Mouse (Mus musculus): ENCODE results near the gene Cc2d2b.

Cc2d2b gene

GRCm38 (mm10) chr19:40840303-40840702 is 91.8 kb downstream of the Cc2d2b start:
- no peak for DNase-seq

- DNase-seq = no peak
These were observed 92.5 kb downstream of the Cc2d2b start for GRCm38 (mm10) chr19:40841083-40841482.

DNA sequence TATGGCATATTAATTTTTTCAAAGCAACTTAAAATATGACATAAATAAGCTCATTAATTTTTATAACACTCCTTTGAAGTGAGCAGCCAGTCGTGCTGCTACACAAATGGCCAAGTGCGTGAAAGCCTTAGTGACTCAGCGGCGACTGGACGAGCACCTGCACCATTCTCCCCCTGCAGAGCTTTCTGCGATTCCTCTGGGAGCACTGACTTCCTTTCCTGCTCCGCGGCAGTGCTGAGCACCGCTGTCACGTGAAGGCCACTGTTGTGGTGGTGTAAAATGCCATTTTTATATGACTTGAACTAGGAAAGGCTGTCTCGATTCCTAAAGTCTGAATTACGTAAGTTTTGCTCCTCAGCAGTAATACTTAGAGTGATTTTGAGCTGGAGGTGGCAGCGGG is 93.0 kb downstream of the Cc2d2b start:
- DNase-seq = no peak

DNA sequence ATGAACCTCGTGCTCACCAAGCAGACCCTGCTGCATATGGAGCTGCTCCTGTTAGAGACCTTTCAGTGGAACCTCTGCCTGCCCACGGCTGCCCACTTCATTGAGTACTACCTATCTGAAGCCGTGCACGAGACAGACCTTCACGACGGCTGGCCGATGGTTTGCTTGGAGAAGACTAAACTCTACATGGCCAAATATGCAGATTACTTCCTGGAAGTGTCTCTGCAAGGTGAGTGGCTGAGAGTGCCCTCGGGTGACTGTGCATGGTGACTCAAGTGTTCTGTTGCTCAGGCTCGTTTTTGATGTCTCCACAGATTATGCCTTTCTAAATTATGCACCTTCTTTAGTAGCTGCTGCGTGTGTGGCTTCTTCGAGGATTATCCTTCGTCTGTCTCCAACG is 96.2 kb downstream of the Cc2d2b start:
- no peak for DNase-seq

- no peak for DNase-seq
These were observed 100.8 kb downstream of the Cc2d2b start for GRCm38 (mm10) chr19:40849391-40849790.

- no peak for DNase-seq
These were observed 111.0 kb downstream of the Cc2d2b start for GRCm38 (mm10) chr19:40859555-40859954.

DNA sequence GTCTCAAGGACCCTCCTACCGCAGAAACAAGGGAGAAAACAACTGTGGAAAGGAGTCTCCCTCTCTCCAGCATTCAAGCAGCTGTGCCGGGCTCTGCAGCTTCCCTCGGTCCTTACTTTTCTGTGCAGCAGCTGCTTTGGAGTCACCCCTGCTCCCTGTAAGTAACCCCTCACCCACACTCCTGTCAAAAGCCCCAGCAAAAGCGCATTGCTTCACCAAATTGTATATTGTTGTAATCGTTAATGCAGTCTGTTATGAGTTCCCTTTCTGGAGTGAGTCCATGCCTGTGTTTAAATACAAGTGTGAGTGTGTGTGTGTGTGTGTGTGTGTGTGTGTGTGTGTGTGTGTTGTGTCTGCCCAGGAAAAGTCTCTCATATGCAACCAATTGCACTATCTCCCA is 119.7 kb downstream of the Cc2d2b start:
- no peak for DNase-seq

DNA sequence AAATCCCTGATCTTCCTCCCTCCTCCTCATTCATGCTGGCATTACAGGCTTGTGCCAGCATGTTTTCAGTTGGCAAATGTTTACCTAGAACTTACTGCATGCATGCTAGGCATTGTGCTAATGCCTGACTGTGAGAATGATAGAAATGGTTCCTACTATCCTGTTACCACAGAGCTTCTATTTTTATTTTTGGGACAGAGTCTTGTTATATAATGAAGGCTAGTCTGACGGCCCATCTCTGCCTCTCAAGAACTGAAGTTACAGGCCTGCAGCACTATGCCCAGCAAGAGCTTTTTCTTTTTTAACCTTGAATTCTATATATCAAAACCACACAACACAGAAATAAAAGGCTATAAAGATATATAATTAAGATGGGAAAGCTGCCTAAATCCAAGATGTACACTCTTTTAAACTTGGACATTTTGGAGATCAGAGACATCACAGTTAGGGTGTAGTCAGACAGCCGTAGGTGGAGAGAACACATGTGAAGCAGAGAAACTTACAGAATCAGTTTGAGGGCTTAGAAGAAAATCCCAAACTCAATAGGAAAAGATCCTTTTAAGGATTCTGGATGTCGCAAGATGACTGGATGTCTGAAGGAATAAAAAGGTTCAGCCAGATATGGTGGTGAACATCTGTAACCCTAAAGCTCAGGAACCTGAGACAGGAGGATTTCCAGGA is 121.0 kb downstream of the Cc2d2b start:
- DNase-seq = no peak

GRCm38 (mm10) chr19:40872955-40873665 is 124.6 kb downstream of the Cc2d2b start:
- peak; percentile 90 for DNase-seq
